Mouse (Mus musculus) stomach, embryonic 16.5 days (tissue): ENCODE results near the gene Olfr1121. TPM values are rescaled to one million over a fixed set of nuclear protein-coding genes. Genes with fewer than 3 reads are reported as not detected.
"Not testable (repeated sequence)": the region's sequence is repeated elsewhere in the genome, so short reads cannot be mapped to it uniquely, and the experiment has no call there.

Source experiments
- ATAC-seq: fragments of 200-750 bp; cut with Nextera tagmentation; 2 replicates; pipeline ENCODE4 v1.8.0; 2017; ENCODE audit warnings: moderate number of reproducible peaks, moderate TSS enrichment; ENCODE audit not compliant: insufficient read depth, low FRiP score
- H3K27ac ChIP-seq: fragments of 300-500 bp; sonication (generic); 2 replicates; pipeline ENCODE4 v1.5.1; 2014; ENCODE audit warnings: low read length
- H3K27me3 ChIP-seq: fragments of 300-500 bp; sonication (generic); 2 replicates; pipeline ENCODE4 v1.6.1; 2014; ENCODE audit warnings: low read length, control low read depth, mixed read lengths; ENCODE audit not compliant: control insufficient read depth, insufficient read depth
- H3K36me3 ChIP-seq: fragments of 300-500 bp; sonication (generic); 2 replicates; pipeline ENCODE4 v1.6.1; 2014; ENCODE audit warnings: low read length; ENCODE audit not compliant: control insufficient read depth, insufficient read depth
- H3K4me1 ChIP-seq: fragments of 300-500 bp; sonication (generic); 2 replicates; pipeline ENCODE4 v1.6.1; 2014; ENCODE audit warnings: low read length, control low read depth, mixed read lengths; ENCODE audit not compliant: control insufficient read depth, insufficient read depth
- H3K4me2 ChIP-seq: fragments of 300-500 bp; sonication (generic); 2 replicates; pipeline ENCODE4 v1.6.1; 2014; ENCODE audit warnings: low read depth, low read length, mixed read lengths
- H3K4me3 ChIP-seq: fragments of 300-500 bp; sonication (generic); replicated peaks from 2 replicates; pipeline ENCODE4 v1.5.1; 2014; ENCODE audit warnings: mild to moderate bottlenecking, low read length
- H3K9ac ChIP-seq: fragments of 300-500 bp; sonication (generic); 2 replicates; pipeline ENCODE4 v1.6.1; 2014; ENCODE audit warnings: low read length
- H3K9me3 ChIP-seq: fragments of 300-500 bp; sonication (generic); replicated peaks from 2 replicates; pipeline ENCODE4 v1.6.1; 2016; ENCODE audit warnings: low read length, control low read depth; ENCODE audit not compliant: control insufficient read depth
- WGBS: fragments of 180-500 bp; shearing (Covaris S2); extraction: QIAGEN DNeasy Blood & Tissue Kit; methylation state at CpG from one replicate; pipeline ENCODE4 v1.1.7; 2014; 5-methylcytosine and 5-hydroxymethylcytosine counted together
- polyA plus RNA-seq: library from polyadenylated mRNA; unstranded; fragments of >200 nt; fragmentation: Nextera tagmentation; extraction: Ambion mirVana; gene quantifications from 2 replicates; pipeline ENCODE4 v1.2.1, GENCODE M21; 2015

The Olfr1121 gene
- polyA plus RNA-seq, result not detected in 2 replicates

DNA sequence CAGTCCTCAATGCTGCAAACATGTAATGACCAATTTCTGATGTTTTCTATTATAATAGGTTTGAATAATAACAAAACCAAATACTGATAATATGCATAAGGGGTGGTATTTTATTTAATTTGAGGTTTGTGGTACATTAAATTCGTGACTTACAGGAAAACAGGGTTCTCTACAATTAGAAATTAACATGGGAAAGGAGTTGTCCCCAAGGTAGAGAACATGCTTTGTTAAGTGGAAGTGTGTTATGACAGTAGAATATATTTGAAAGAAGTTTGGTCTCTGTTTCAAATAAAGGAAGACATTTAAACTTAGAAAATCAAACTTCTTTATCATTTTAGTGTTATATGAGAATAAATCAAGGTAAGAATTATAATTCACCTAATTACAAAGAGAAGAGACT is at the start of gene Olfr1121:
TSS of gene Olfr1121 (plus strand) at position 301 of the 400 bp plus-strand sequence.
- no peak for ATAC-seq
- no peaks in the 10 kb centered on the region for H3K36me3 ChIP-seq
- 34% methylated on average over 1 of the region's 1 CpGs for WGBS
- H3K27ac ChIP-seq, result no peak within 1 kb of the TSS
- H3K9me3 ChIP-seq, result no peaks in the 10 kb centered on the region
- H3K27me3 ChIP-seq, result no peaks in the 10 kb centered on the region
- H3K4me2 ChIP-seq, result no peak within 1 kb of the TSS
- H3K4me1 ChIP-seq, result no peaks in the 10 kb centered on the region
- no peak within 1 kb of the TSS for H3K9ac ChIP-seq
- no peak within 1 kb of the TSS for H3K4me3 ChIP-seq

DNA sequence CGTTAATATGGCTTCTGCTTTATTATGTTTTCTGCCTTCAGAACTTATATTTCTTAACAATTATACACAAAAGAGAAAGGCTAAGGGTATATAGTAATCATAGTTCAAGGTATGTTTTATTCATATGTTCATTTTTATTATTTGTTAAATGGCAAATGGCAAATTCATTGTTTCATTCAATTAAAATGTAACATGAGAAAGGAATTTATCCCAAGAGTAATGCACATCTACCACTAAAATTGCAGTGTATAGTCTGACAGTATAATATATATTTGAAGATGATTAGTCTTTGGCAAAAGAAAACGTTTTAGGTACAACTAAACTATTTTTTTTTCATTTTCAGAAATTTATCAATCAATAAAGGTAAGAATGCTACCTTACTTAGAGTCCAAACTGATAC is 15.2 kb upstream of the Olfr1121 start, which contains the start of gene Olfr1120:
TSS of gene Olfr1120 (plus strand) at position 301 of the 400 bp plus-strand sequence.
- H3K27me3 ChIP-seq, result no peaks in the 10 kb centered on the region
- H3K36me3 ChIP-seq, result no peaks in the 10 kb centered on the region
- WGBS, result 55% methylated on average over 2 of the region's 2 CpGs
- H3K4me2 ChIP-seq, result no peak within 1 kb of the TSS
- no peak within 1 kb of the TSS for H3K9ac ChIP-seq
- H3K9me3 ChIP-seq, result no peaks in the 10 kb centered on the region
- H3K4me3 ChIP-seq, result no peak within 1 kb of the TSS
- H3K27ac ChIP-seq, result no peak within 1 kb of the TSS
- H3K4me1 ChIP-seq, result no peaks in the 10 kb centered on the region
- ATAC-seq, result no peak

GRCm38 (mm10) chr2:87360121-87360520 is 9.6 kb upstream of the Olfr1121 start:
- not testable (repeated sequence) for H3K4me3 ChIP-seq, H3K4me2 ChIP-seq, H3K4me1 ChIP-seq, H3K9ac ChIP-seq, H3K9me3 ChIP-seq, H3K27ac ChIP-seq, H3K27me3 ChIP-seq, H3K36me3 ChIP-seq, ATAC-seq
- WGBS, result 95% methylated on average over 2 of the region's 2 CpGs

GRCm38 (mm10) chr2:87371726-87372125 is 2.0 kb downstream of the Olfr1121 start:
- no peaks in the 10 kb centered on the region for H3K36me3 ChIP-seq
- no peaks in the 10 kb centered on the region for H3K9me3 ChIP-seq
- H3K9ac ChIP-seq, result no peak overlapping the region
- no peak overlapping the region for H3K4me2 ChIP-seq
- H3K4me1 ChIP-seq, result no peaks in the 10 kb centered on the region
- H3K27ac ChIP-seq, result no peak overlapping the region
- ATAC-seq, result no peak
- no peak overlapping the region for H3K4me3 ChIP-seq
- 84% methylated on average over 4 of the region's 4 CpGs for WGBS
- no peaks in the 10 kb centered on the region for H3K27me3 ChIP-seq

- no peaks in the 10 kb centered on the region for H3K27me3 ChIP-seq
- H3K27ac ChIP-seq, result no peak overlapping the region
- no peak overlapping the region for H3K9ac ChIP-seq
- ATAC-seq, result no peak
- no peaks in the 10 kb centered on the region for H3K9me3 ChIP-seq
- H3K36me3 ChIP-seq, result no peaks in the 10 kb centered on the region
- no peak overlapping the region for H3K4me2 ChIP-seq
- 73% methylated on average over 2 of the region's 2 CpGs for WGBS
- H3K4me1 ChIP-seq, result no peaks in the 10 kb centered on the region
- no peak overlapping the region for H3K4me3 ChIP-seq
Measured at GRCm38 (mm10) chr2:87383935-87384334, 14.2 kb downstream of the Olfr1121 start.

- whole genome bisulfite sequencing, result 71% methylated on average over 2 of the region's 2 CpGs
- ATAC-seq, result no peak
Measured at GRCm38 (mm10) chr2:87385549-87385948, 15.9 kb downstream of the Olfr1121 start, which contains the start of gene Olfr1122. Olfr1122 (plus strand) TSS chr2:87385849.

DNA sequence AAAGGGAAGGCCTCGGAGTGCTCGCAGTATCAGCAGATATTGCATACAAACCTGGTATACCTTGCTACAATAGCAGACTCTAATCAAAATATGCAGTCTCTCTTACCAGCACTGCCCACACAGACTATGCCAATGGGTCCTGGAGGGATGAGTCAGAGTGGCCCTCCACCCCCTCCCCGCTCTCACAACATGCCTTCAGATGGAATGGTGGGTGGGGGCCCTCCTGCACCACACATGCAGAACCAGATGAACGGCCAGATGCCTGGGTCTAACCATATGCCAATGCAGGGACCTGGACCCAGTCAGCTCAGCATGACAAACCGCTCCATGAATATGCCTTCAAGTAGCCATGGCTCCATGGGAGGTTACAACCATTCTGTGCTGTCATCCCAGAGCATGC is 23.9 kb downstream of the Olfr1121 start:
- not testable (repeated sequence) for H3K9ac ChIP-seq, H3K27me3 ChIP-seq, H3K27ac ChIP-seq, H3K4me3 ChIP-seq, H3K9me3 ChIP-seq, H3K36me3 ChIP-seq, H3K4me1 ChIP-seq, ATAC-seq, H3K4me2 ChIP-seq
- WGBS, result 93% methylated on average over 5 of the region's 5 CpGs

More at GRCm38 (mm10) chr2:87385549-87385948, 15.9 kb downstream of the Olfr1121 start, which contains the start of gene Olfr1122:
- Histone ChIP-seq H3K9ac (no peak within 1 kb of the TSS), H3K27ac (no peak within 1 kb of the TSS), H3K4me2 (no peak within 1 kb of the TSS), H3K9me3 (no peaks in the 10 kb centered on the region), H3K4me3 (no peak within 1 kb of the TSS), H3K36me3 (no peaks in the 10 kb centered on the region), H3K27me3 (no peaks in the 10 kb centered on the region), H3K4me1 (no peaks in the 10 kb centered on the region)

- not testable (repeated sequence) for H3K36me3 ChIP-seq, H3K9ac ChIP-seq, H3K4me1 ChIP-seq, H3K4me2 ChIP-seq, ATAC-seq, H3K27ac ChIP-seq, H3K4me3 ChIP-seq, H3K9me3 ChIP-seq, H3K27me3 ChIP-seq
- WGBS, result 75% methylated on average over 7 of the region's 7 CpGs
Measured at GRCm38 (mm10) chr2:87394686-87395085, 25.0 kb downstream of the Olfr1121 start.

DNA sequence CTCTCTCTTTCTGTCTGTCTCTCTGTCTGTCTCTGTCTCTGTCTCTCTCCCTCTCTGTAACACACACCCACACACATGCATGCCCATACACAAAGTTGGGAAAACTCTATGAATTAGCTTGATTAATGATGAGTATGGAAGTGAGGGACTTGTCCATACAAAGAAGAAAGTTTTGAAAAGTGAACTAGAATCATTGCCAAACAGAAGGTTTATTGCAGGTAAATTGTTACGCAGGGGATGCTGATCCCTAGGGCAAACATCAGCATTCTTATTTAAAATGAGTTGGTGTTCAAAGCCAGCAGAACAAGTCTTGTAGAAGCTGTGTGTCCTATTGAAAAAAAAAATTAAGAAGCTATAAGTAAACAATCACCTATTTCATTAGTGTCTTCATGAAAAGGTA is 46.6 kb downstream of the Olfr1121 start, which contains the start of gene Olfr1123:
TSS of gene Olfr1123 (plus strand) at position 301 of the 400 bp plus-strand sequence.
- Histone ChIP-seq H3K4me1 (no peaks in the 10 kb centered on the region), H3K9ac (no peak within 1 kb of the TSS), H3K36me3 (no peaks in the 10 kb centered on the region), H3K27ac (no peak within 1 kb of the TSS), H3K9me3 (no peaks in the 10 kb centered on the region), H3K27me3 (no peaks in the 10 kb centered on the region), H3K4me3 (no peak within 1 kb of the TSS), H3K4me2 (no peak within 1 kb of the TSS)
- 63% methylated on average over 1 of the region's 1 CpGs for WGBS
- ATAC-seq, result no peak
